Comparison of ENCODE assay signal across 30 mouse cellular contexts in the genomic region with DNA sequence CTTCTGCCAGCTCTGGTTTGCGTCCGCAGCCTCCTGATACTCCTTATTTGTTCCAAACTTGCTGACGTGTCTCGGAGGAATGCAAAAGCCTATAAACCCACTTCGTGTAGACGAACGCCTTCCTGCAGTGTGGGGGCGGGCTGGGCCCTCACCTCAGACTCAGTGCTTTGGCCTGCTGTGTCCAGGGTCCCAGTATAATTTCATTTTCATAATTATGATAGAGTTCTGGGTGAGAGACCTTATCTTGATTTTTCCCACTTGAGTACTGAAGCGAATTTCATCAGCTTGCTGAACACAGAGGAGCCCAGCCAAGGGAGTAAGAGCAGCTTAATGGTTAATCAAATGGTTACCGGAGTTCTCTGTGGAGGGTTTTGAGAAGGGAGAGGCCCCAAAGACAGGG. TPM values are rescaled to one million over a fixed set of nuclear protein-coding genes. Genes with fewer than 3 reads are reported as not detected.
DNase-seq lines count a peak whose midpoint lies in the region; ATAC-seq and TF ChIP-seq lines count a peak whose summit lies in the region.
"Had no signal": no experiment of that assay in that cellular context is flagged by ENCODE, and none has a peak within 500 bp of the region (broad histone marks: within the 10 kb centered on the region; RNA-seq: fewer than 3 reads in every experiment).

No protein-coding gene starts in this region.

- H3K4me3 ChIP-seq in kidney, embryonic 16.5 days (ENCODE audit: low read length): no peak overlapping the region
- no peak overlapping the region for H3K4me3 ChIP-seq in lung, postnatal 0 days (ENCODE audit: low read depth, low read length)
- H3K4me3 ChIP-seq in limb, embryonic 12.5 days (replicated peaks): no peak overlapping the region
- H3K4me3 ChIP-seq: embryonic facial prominence, embryonic 13.5 days; forebrain, embryonic 10.5 days; forebrain, embryonic 15.5 days; gastrocnemius, adult 2 months; heart, embryonic 12.5 days; hindbrain, embryonic 13.5 days; neural tube, embryonic 15.5 days had no signal

- H3K36me3 ChIP-seq in kidney, embryonic 16.5 days (ENCODE audit: insufficient read depth, low read length): peaks cover 17% of the 10 kb centered on the region
- H3K36me3 ChIP-seq in lung, postnatal 0 days (ENCODE audit: insufficient read depth, low read length): peaks cover 13% of the 10 kb centered on the region; the same call in 1 of the 2 replicates
- H3K36me3 ChIP-seq in limb, embryonic 12.5 days: peaks cover 80% of the 10 kb centered on the region

- 28% methylated on average over 10 of the region's 10 CpGs for WGBS in kidney, embryonic 16.5 days
- 58% methylated on average over 10 of the region's 10 CpGs for WGBS in lung, postnatal 0 days
- 31% methylated on average over 10 of the region's 10 CpGs for WGBS in limb, embryonic 12.5 days

- TF ChIP-seq EP300 in lung, postnatal 0 days (IDR thresholded peaks at IDR 0.05): no peak

- H3K9ac ChIP-seq in kidney, embryonic 16.5 days (replicated peaks; ENCODE audit: low read length): peak overlapping the region; percentile 28; the same call in 1 of the 2 replicates
- no peak overlapping the region for H3K9ac ChIP-seq in lung, postnatal 0 days (replicated peaks; ENCODE audit: low read depth)
- no peak overlapping the region for H3K9ac ChIP-seq in limb, embryonic 12.5 days (replicated peaks)
- H3K9ac ChIP-seq: forebrain, embryonic 15.5 days; heart, embryonic 12.5 days; hindbrain, embryonic 13.5 days; liver, postnatal 0 days; neural tube, embryonic 15.5 days had no signal

- peak overlapping the region; percentile 14; the same call in 1 of the 2 replicates for H3K4me2 ChIP-seq in kidney, embryonic 16.5 days (replicated peaks; ENCODE audit: low read depth, low read length)
- no peak overlapping the region for H3K4me2 ChIP-seq in lung, postnatal 0 days (replicated peaks; ENCODE audit: low read depth, low read length)
- no peak overlapping the region for H3K4me2 ChIP-seq in limb, embryonic 12.5 days
- H3K4me2 ChIP-seq: embryonic facial prominence, embryonic 13.5 days; forebrain, embryonic 15.5 days; heart, embryonic 12.5 days; hindbrain, embryonic 13.5 days; liver, embryonic 11.5 days; neural tube, embryonic 15.5 days had no signal

- H3K9me3 ChIP-seq in kidney, embryonic 16.5 days (ENCODE audit: low read length): no peaks in the 10 kb centered on the region
- H3K9me3 ChIP-seq in lung, postnatal 0 days (ENCODE audit: low read length): no peaks in the 10 kb centered on the region
- no peaks in the 10 kb centered on the region for H3K9me3 ChIP-seq in limb, embryonic 12.5 days
- H3K9me3 ChIP-seq: embryonic facial prominence, embryonic 13.5 days; forebrain, embryonic 15.5 days; heart, embryonic 12.5 days; hindbrain, embryonic 13.5 days; neural tube, embryonic 15.5 days had no signal

- H3K27me3 ChIP-seq in kidney, embryonic 16.5 days (ENCODE audit: insufficient read depth, low read length): no peaks in the 10 kb centered on the region
- H3K27me3 ChIP-seq in lung, postnatal 0 days (replicated peaks; ENCODE audit: insufficient read depth, low read length): no peaks in the 10 kb centered on the region
- no peaks in the 10 kb centered on the region for H3K27me3 ChIP-seq in limb, embryonic 12.5 days
- H3K27me3 ChIP-seq: embryonic facial prominence, embryonic 13.5 days; forebrain, embryonic 15.5 days; heart, embryonic 12.5 days; hindbrain, embryonic 13.5 days; neural tube, embryonic 15.5 days had no signal

- no peak for TF ChIP-seq CTCF in lung, postnatal 0 days (IDR thresholded peaks at IDR 0.05)

- ATAC-seq in kidney, embryonic 16.5 days (ENCODE audit: low FRiP score, low TSS enrichment): peak; percentile 46; the same call in 1 of the 2 replicates
- peak; percentile 30 for ATAC-seq in lung, postnatal 0 days
- no peak for ATAC-seq in limb, embryonic 12.5 days (ENCODE audit: insufficient number of reproducible peaks, insufficient read depth, low FRiP score, low TSS enrichment, low read depth)
- ATAC-seq: CD4-positive, CD25-positive, alpha-beta regulatory T cell, adult 4 months; forebrain, embryonic 15.5 days; intestine, embryonic 16.5 days; liver, postnatal 0 days had no signal

- DNase-seq in kidney, postnatal 25 days: no peak
- DNase-seq in lung, postnatal 0 days (ENCODE audit: low spot score): peak; percentile 59
- no peak for DNase-seq in lung, postnatal 25 days (ENCODE audit: low spot score)
- DNase-seq in layer of hippocampus, postnatal 10 days (ENCODE audit: low spot score in 2 of 2): no peak
- no peak for DNase-seq in T-cell, adult 2 months (ENCODE audit: low spot score)
- DNase-seq: adrenal gland, postnatal 25 days; cerebellum, adult 11-12 months; cerebellum, adult 9-11 months; embryo, embryonic 11 days; gastrocnemius, adult 2 months; gastrocnemius, postnatal 36 days; heart, adult 18-20 months; heart, postnatal 4 days; layer of hippocampus, postnatal 36 days; left cerebral cortex, postnatal 4 days; liver, postnatal 0 days; midbrain, embryonic 14.5 days; retina, postnatal 1 day; right cerebral cortex, postnatal 25 days had no signal

- peak overlapping the region; percentile 89 for H3K27ac ChIP-seq in kidney, embryonic 16.5 days (ENCODE audit: low read length)
- H3K27ac ChIP-seq in lung, postnatal 0 days (ENCODE audit: low read length): no peak overlapping the region
- H3K27ac ChIP-seq in limb, embryonic 12.5 days: peak overlapping the region; percentile 56
- H3K27ac ChIP-seq: embryonic facial prominence, embryonic 13.5 days; forebrain, embryonic 10.5 days; forebrain, embryonic 15.5 days; gastrocnemius, adult 2 months; hindbrain, embryonic 13.5 days; neural tube, embryonic 15.5 days had no signal

- peaks cover 52% of the 10 kb centered on the region for H3K4me1 ChIP-seq in kidney, embryonic 16.5 days (ENCODE audit: insufficient read depth, low read length)
- no peaks in the 10 kb centered on the region for H3K4me1 ChIP-seq in lung, postnatal 0 days (ENCODE audit: insufficient read depth, low read depth, low read length)
- H3K4me1 ChIP-seq in limb, embryonic 12.5 days (replicated peaks): peaks cover 23% of the 10 kb centered on the region
- H3K4me1 ChIP-seq: forebrain, embryonic 15.5 days; hindbrain, embryonic 13.5 days; neural tube, embryonic 15.5 days had no signal

RNA-seq across cellular contexts. Expression of a gene that starts 20.2 kb away (rescaled TPM):
- polyA plus RNA-seq in kidney, embryonic 16.5 days (2015; fragmentation: Nextera tagmentation; extraction: Ambion mirVana): 2.4 and 3.1 TPM in 2 replicates
- polyA plus RNA-seq in lung, postnatal 0 days (2015; fragmentation: Nextera tagmentation; extraction: Ambion mirVana): 2.2 and 2.8 TPM in 2 replicates
- polyA plus RNA-seq in limb, embryonic 12.5 days (2016; fragmentation: Nextera tagmentation; extraction: Ambion mirVana): 0.38 and 0.51 TPM in 2 replicates
- 1 to 10 TPM; 1.7 to 2.1 TPM for total RNA-seq in layer of hippocampus, postnatal 10 days (2021)

RNA-seq across cellular contexts. Expression of a gene that starts 28.7 kb away (rescaled TPM):
- 85.6 TPM in 2 replicates for polyA plus RNA-seq in kidney, embryonic 16.5 days (2015; fragmentation: Nextera tagmentation; extraction: Ambion mirVana)
- polyA plus RNA-seq in lung, postnatal 0 days (2015; fragmentation: Nextera tagmentation; extraction: Ambion mirVana): 105 and 109 TPM in 2 replicates
- polyA plus RNA-seq in limb, embryonic 12.5 days (2016; fragmentation: Nextera tagmentation; extraction: Ambion mirVana): 45.7 and 52.8 TPM in 2 replicates
- total RNA-seq in layer of hippocampus, postnatal 10 days (2021): 100 to 1,000 TPM in 1 of 2 experiments, 10 to 100 TPM in 1; 86.0 to 106 TPM

RNA-seq across cellular contexts. Expression of a gene that starts 33.3 kb away (rescaled TPM):
- 167 and 186 TPM in 2 replicates for polyA plus RNA-seq in kidney, embryonic 16.5 days (2015; fragmentation: Nextera tagmentation; extraction: Ambion mirVana)
- polyA plus RNA-seq in lung, postnatal 0 days (2015; fragmentation: Nextera tagmentation; extraction: Ambion mirVana): 39.7 and 44.5 TPM in 2 replicates
- 175 and 178 TPM in 2 replicates for polyA plus RNA-seq in limb, embryonic 12.5 days (2016; fragmentation: Nextera tagmentation; extraction: Ambion mirVana)
- 10 to 100 TPM; 20.9 to 21.8 TPM for total RNA-seq in layer of hippocampus, postnatal 10 days (2021)

RNA-seq across cellular contexts. Expression of a gene that starts 50.4 kb away (rescaled TPM):
- 189 and 316 TPM in 2 replicates for polyA plus RNA-seq in kidney, embryonic 16.5 days (2015; fragmentation: Nextera tagmentation; extraction: Ambion mirVana)
- 342 and 350 TPM in 2 replicates for polyA plus RNA-seq in lung, postnatal 0 days (2015; fragmentation: Nextera tagmentation; extraction: Ambion mirVana)
- polyA plus RNA-seq in limb, embryonic 12.5 days (2016; fragmentation: Nextera tagmentation; extraction: Ambion mirVana): 368 and 379 TPM in 2 replicates
- total RNA-seq in layer of hippocampus, postnatal 10 days (2021): 100 to 1,000 TPM; 505 to 511 TPM

RNA-seq across cellular contexts. Expression of a gene that starts 59.4 kb away (rescaled TPM):
- polyA plus RNA-seq in kidney, embryonic 16.5 days (2015; fragmentation: Nextera tagmentation; extraction: Ambion mirVana): 8.2 and 10.0 TPM in 2 replicates
- polyA plus RNA-seq in lung, postnatal 0 days (2015; fragmentation: Nextera tagmentation; extraction: Ambion mirVana): 0.57 and 0.63 TPM in 2 replicates
- polyA plus RNA-seq in limb, embryonic 12.5 days (2016; fragmentation: Nextera tagmentation; extraction: Ambion mirVana): 5.6 and 6.4 TPM in 2 replicates
- 10 to 100 TPM; 56.5 to 58.3 TPM for total RNA-seq in layer of hippocampus, postnatal 10 days (2021)
- total RNA-seq: gastrocnemius, adult 2 months; gastrocnemius, postnatal 36 days had no signal
